Mouse (Mus musculus) kidney, adult 2 months (tissue): Measurements from ENCODE around the gene Gm15013. TPM values are rescaled to one million over a fixed set of nuclear protein-coding genes. Genes with fewer than 3 reads are reported as not detected.
"Not testable (repeated sequence)": the region's sequence is repeated elsewhere in the genome, so short reads cannot be mapped to it uniquely, and the experiment has no call there.

Experiments
- DNase-seq: peaks from one replicate; pipeline ENCODE4 v3.0.0; 2021
- H3K27ac ChIP-seq: fragments of 200-500 bp; 2 replicates; pipeline ENCODE4 v1.5.1; 2012; ENCODE audit warnings: low read depth, low read length, control low read depth, inconsistent platforms; ENCODE audit not compliant: insufficient read depth
- H3K27me3 ChIP-seq: fragments of 200-500 bp; replicated peaks from 2 replicates; pipeline ENCODE4 v1.6.1; 2012; ENCODE audit warnings: mild to moderate bottlenecking, moderate library complexity, low read length, inconsistent platforms; ENCODE audit not compliant: control insufficient read depth, insufficient read depth
- H3K36me3 ChIP-seq: fragments of 200-500 bp; 2 replicates; pipeline ENCODE4 v1.6.1; 2012; ENCODE audit warnings: mild to moderate bottlenecking, moderate library complexity, low read length, inconsistent platforms; ENCODE audit not compliant: control insufficient read depth, insufficient read depth
- H3K4me1 ChIP-seq: fragments of 200-500 bp; 2 replicates; pipeline ENCODE4 v1.6.1; 2011; ENCODE audit warnings: low read length; ENCODE audit not compliant: control insufficient read depth, insufficient read depth
- H3K4me3 ChIP-seq: fragments of 200-500 bp; 2 replicates; pipeline ENCODE4 v1.5.1; 2011; ENCODE audit warnings: mild to moderate bottlenecking, low read depth, low read length, control low read depth; ENCODE audit not compliant: insufficient read depth
- CTCF ChIP-seq: fragments of 200-500 bp; conservative IDR thresholded peaks from 2 replicates; pipeline ENCODE4 v1.5.1; 2011; ENCODE audit warnings: low read depth, mild to moderate bottlenecking, control low read depth, low read length, moderate library complexity, mixed read lengths; ENCODE audit not compliant: insufficient read depth, insufficient read length
- POLR2A ChIP-seq: fragments of 200-500 bp; IDR thresholded peaks from one replicate; pipeline ENCODE4 v1.6.1; 2011; ENCODE audit warnings: low read depth, low read length, control low read depth
- WGBS: fragments of 180-500 bp; shearing (Covaris S2); methylation state at CpG from one replicate; pipeline ENCODE4 v1.1.7; 2018; 5-methylcytosine and 5-hydroxymethylcytosine counted together
- polyA plus RNA-seq: library from polyadenylated mRNA; depleted of rRNA; stranded (reverse); fragments of >200 nt; gene quantifications from 2 replicates; pipeline ENCODE4 v1.2.3, GENCODE M21; 2012; rRNA removed

Gm15013 gene
- polyA plus RNA-seq = 0.23 TPM in 1 of 2 replicates, not detected in the other

- Histone ChIP-seq H3K36me3 (no peaks in the 10 kb centered on the region), H3K27me3 (no peaks in the 10 kb centered on the region), H3K4me1 (no peaks in the 10 kb centered on the region), H3K27ac (no peak within 1 kb of the TSS), H3K4me3 (no peak within 1 kb of the TSS)
- WGBS = 94% methylated on average over 8 of the region's 8 CpGs
- TF ChIP-seq POLR2A (no peak), CTCF (no peak)
- no peak for DNase-seq
Observed at GRCm38 (mm10) chrX:139714381-139714780, at the start of gene Gm15013. Gene Gm15013 (minus strand): TSS chrX:139714481.

GRCm38 (mm10) chrX:139762546-139762945 is 48.3 kb upstream of the Gm15013 start:
- 57% methylated on average over 2 of the region's 2 CpGs for WGBS
- Histone ChIP-seq H3K4me1 (no peaks in the 10 kb centered on the region), H3K27ac (no peak overlapping the region), H3K27me3 (no peaks in the 10 kb centered on the region), H3K4me3 (no peak overlapping the region), H3K36me3 (no peaks in the 10 kb centered on the region)
- TF ChIP-seq CTCF (peak; percentile 21; the same call in 1 of the 2 replicates), POLR2A (no peak)
- DNase-seq = peak; percentile 12

- H3K27me3 ChIP-seq, H3K4me3 ChIP-seq, DNase-seq, H3K4me1 ChIP-seq, H3K27ac ChIP-seq, H3K36me3 ChIP-seq: not testable (repeated sequence)
- WGBS = 80% methylated on average over 3 of the region's 3 CpGs
Observed at GRCm38 (mm10) chrX:139758634-139759033, 44.4 kb upstream of the Gm15013 start.

- no peaks in the 10 kb centered on the region for H3K27me3 ChIP-seq
Observed at GRCm38 (mm10) chrX:139751855-139752254, 37.6 kb upstream of the Gm15013 start.

GRCm38 (mm10) chrX:139737066-139737465 is 22.8 kb upstream of the Gm15013 start:
- Histone ChIP-seq H3K4me1 (no peaks in the 10 kb centered on the region), H3K36me3 (no peaks in the 10 kb centered on the region), H3K27me3 (no peaks in the 10 kb centered on the region), H3K27ac (no peak overlapping the region), H3K4me3 (no peak overlapping the region)
- WGBS = 90% methylated on average over 5 of the region's 5 CpGs
- TF ChIP-seq CTCF (no peak), POLR2A (no peak)
- DNase-seq = no peak

More at GRCm38 (mm10) chrX:139751855-139752254, 37.6 kb upstream of the Gm15013 start:
- H3K27ac ChIP-seq = no peak overlapping the region
- H3K4me3 ChIP-seq = no peak overlapping the region
- 0% methylated on average over 1 of the region's 1 CpGs for WGBS
- no peaks in the 10 kb centered on the region for H3K4me1 ChIP-seq
- H3K36me3 ChIP-seq = no peaks in the 10 kb centered on the region
- DNase-seq = peak; percentile 35
- TF ChIP-seq POLR2A (no peak), CTCF (peak; percentile 64)

- no peak for TF ChIP-seq CTCF
- no peak for TF ChIP-seq POLR2A
- peak; percentile 78 for DNase-seq
Observed at GRCm38 (mm10) chrX:139730541-139730940, 16.3 kb upstream of the Gm15013 start.

GRCm38 (mm10) chrX:139722350-139722749 is 8.1 kb upstream of the Gm15013 start:
- H3K27me3 ChIP-seq = no peaks in the 10 kb centered on the region
- TF ChIP-seq POLR2A = no peak
- TF ChIP-seq CTCF = no peak
- WGBS = 92% methylated on average over 2 of the region's 2 CpGs
- H3K4me1 ChIP-seq = no peaks in the 10 kb centered on the region
- no peak overlapping the region for H3K4me3 ChIP-seq
- no peak overlapping the region for H3K27ac ChIP-seq
- H3K36me3 ChIP-seq = no peaks in the 10 kb centered on the region
- no peak for DNase-seq

More at GRCm38 (mm10) chrX:139730541-139730940, 16.3 kb upstream of the Gm15013 start:
- Histone ChIP-seq H3K27me3 (no peaks in the 10 kb centered on the region), H3K36me3 (no peaks in the 10 kb centered on the region), H3K4me1 (no peaks in the 10 kb centered on the region; the same call in 1 of the 2 replicates), H3K4me3 (no peak overlapping the region), H3K27ac (peak overlapping the region; percentile 9; the same call in 1 of the 2 replicates)
- WGBS = 61% methylated on average over 3 of the region's 3 CpGs
